Mouse (Mus musculus): ENCODE data around the gene Wnk2. TPM values are rescaled to one million over a fixed set of nuclear protein-coding genes. Genes with fewer than 3 reads are reported as not detected.

Gene Wnk2
- total RNA-seq (2017) = not detected in 3 replicates

DNA sequence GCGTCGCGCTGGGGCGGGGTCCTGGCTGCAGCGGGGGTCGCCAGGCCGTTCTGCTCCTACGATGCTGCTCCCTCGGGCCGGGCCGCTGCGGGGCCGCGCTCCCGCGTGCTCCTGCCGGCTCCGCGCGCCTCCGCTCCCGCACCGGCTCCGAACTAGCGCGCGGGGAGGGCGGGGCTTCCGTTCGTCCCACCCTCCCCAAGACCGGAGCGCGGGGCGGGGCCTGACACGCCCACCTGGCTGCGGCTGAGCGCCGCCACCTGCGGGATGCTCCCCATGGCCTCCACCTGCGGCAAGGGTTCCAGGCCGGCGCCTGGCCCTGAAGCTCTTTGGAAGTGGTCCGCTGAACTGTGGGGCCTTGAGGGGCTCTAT lies at the start of gene Wnk2:
Wnk2 (minus strand) TSS at position 157 of the 369 bp plus-strand sequence.
- no peak for ATAC-seq (replicated peaks; ENCODE audit: insufficient number of reproducible peaks, low FRiP score, low TSS enrichment, poor library complexity, severe bottlenecking)

- ATAC-seq (replicated peaks; ENCODE audit: insufficient number of reproducible peaks, low FRiP score, low TSS enrichment, poor library complexity, severe bottlenecking) = peak; percentile 55
Observed at GRCm38 (mm10) chr13:49196766-49197165, 49.0 kb upstream of the Wnk2 start.

DNA sequence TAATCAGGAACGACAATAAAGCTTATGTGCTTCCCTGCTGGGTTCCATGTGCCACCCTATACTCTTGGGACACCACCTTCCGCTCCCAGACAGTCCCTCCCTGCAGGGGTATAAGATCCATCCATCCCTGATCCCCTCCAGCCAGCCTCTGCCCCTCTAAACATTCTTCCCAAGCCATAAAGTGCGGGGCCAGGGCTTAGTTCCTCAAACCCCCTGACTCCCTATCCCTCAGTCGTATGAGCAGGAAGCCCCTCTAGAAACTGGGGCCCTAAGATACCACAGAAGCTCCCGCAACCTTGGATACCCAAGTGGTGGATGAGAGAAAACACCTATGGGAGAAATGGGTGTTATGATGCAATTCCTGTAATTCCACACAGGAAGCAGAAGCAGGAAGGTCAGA lies 48.4 kb upstream of the Wnk2 start:
- ATAC-seq (replicated peaks; ENCODE audit: insufficient number of reproducible peaks, low FRiP score, low TSS enrichment, poor library complexity, severe bottlenecking) = no peak

DNA sequence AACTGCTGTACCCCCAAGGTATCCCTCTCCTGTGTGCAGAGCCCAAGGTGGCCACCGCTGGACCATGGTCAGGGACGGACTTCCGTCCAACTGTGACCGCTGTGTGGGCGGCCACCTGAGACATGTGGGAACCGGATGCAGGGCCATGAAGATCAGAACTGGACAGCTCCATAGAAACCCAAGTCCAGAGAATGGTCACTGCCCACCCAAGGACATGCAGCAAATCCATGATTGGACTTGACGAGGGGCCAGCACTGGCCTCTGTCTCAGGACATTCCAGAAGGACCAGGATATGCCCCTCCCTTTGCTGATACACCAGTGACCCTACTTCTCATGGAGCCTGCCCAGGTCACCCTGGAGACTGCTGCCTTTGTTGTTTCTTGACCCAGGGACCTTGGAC lies 47.8 kb upstream of the Wnk2 start:
- ATAC-seq (replicated peaks; ENCODE audit: insufficient number of reproducible peaks, low FRiP score, low TSS enrichment, poor library complexity, severe bottlenecking) = no peak

DNA sequence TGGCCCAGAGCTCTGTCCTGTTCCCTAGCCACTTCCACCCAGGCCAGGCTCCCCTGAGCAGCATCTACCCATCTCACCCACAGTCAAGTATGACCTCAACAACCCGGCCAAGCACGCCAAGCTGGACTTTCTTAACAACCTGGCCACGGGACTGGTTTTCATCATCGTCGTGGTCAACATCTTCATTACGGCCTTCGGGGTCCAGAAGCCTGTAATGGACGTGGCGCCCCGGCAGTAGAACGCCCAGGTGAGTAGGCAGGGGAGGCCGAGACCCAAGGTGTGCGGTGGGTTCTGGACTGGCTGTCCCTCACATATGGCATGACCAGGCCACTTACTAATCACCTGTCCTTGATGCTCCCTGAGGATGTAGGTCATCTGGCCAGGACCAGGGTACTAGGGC lies 47.0 kb upstream of the Wnk2 start:
- ATAC-seq (replicated peaks; ENCODE audit: insufficient number of reproducible peaks, low FRiP score, low TSS enrichment, poor library complexity, severe bottlenecking) = no peak

DNA sequence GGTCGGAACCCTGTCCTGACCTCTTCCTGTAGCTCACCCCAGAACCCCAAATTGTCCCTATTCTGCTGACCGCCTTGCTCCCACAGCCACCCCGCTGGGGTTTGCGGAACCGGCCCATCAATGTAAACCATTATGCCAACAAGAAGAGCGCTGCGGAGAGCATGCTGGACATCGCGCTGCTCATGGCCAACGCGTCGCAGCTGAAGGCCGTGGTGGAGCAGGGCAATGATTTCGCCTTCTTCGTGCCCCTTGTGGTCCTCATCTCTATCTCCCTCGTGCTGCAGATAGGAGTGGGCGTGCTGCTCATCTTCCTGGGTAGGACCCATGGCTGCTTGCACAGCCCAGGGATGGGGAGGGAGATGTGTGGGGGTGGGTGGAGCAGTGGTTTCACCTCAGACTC lies 45.8 kb upstream of the Wnk2 start:
- no peak for ATAC-seq (replicated peaks; ENCODE audit: insufficient number of reproducible peaks, low FRiP score, low TSS enrichment, poor library complexity, severe bottlenecking)

GRCm38 (mm10) chr13:49192156-49192855 lies 44.5 kb upstream of the Wnk2 start:
- ATAC-seq (replicated peaks; ENCODE audit: insufficient number of reproducible peaks, low FRiP score, low TSS enrichment, poor library complexity, severe bottlenecking) = no peak

- ATAC-seq (replicated peaks; ENCODE audit: insufficient number of reproducible peaks, low FRiP score, low TSS enrichment, poor library complexity, severe bottlenecking) = no peak
Observed at GRCm38 (mm10) chr13:49191673-49192035, 43.8 kb upstream of the Wnk2 start.

GRCm38 (mm10) chr13:49190876-49191672 lies 43.3 kb upstream of the Wnk2 start:
- no peak for ATAC-seq (replicated peaks; ENCODE audit: insufficient number of reproducible peaks, low FRiP score, low TSS enrichment, poor library complexity, severe bottlenecking)

DNA sequence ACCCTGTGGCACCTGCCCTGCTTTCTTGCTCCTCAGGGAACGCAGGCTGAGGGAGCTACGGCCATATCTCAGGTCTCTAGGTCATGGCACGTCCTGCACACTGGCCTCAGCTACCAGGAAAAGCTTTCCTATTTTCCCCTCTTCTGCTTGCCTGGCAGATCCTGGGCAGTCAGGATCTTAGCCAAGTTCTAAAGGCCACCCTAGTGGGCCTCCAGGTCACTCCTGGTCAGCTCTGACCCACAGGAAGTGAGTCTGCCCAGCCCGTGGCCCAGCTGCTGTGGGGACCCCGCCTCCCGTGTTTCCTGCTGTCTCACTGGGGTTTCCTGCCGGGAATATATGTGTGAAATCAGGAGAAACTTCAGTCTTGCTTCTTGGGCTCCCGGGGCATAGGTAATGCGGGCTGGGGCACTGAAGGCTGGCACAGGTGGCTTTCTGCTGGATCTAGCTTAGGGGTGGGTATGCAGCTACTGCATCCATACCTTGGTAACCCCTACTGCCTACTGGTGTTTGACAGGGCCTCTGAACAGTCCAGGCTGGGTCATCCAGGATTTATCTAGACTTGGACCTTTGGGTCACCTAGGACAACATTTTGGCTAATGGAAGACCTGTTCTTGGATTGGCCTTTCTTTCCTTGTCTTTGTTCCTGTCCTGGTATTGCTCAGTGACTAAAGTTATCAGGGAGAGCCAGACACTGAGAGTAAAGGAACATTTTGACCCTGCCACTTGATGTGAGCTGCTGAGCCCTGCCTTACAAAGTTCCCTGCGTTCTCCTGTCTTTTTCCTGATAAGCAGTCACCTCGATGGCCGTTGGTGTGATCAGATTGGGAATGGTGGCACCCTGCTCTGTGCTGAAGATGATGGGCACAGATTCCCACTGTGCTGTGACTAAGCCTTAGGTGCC lies 42.4 kb upstream of the Wnk2 start:
- no peak for ATAC-seq (replicated peaks; ENCODE audit: insufficient number of reproducible peaks, low FRiP score, low TSS enrichment, poor library complexity, severe bottlenecking)

DNA sequence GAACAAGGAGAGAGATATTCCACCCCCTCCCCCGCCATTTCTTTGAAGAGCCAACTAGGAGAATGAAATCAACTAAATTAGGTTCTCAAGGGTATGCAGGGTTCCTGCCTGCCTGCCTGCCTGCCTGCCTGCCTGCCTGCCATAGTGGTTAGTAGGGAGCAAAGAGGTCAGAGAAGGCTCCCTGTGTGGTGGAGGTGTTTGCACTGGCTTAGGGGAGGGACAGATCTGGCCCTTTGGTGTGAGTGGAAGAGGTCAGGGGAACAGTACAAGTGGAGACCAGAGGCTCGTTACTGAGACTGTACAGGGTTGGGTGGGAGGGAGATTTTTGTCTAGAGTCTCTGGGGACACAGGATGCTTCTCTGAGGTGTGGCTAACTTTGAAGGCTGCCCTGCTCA lies 41.1 kb upstream of the Wnk2 start:
- ATAC-seq (replicated peaks; ENCODE audit: insufficient number of reproducible peaks, low FRiP score, low TSS enrichment, poor library complexity, severe bottlenecking) = no peak

GRCm38 (mm10) chr13:49188219-49188965 lies 40.6 kb upstream of the Wnk2 start:
- no peak for ATAC-seq (replicated peaks; ENCODE audit: insufficient number of reproducible peaks, low FRiP score, low TSS enrichment, poor library complexity, severe bottlenecking)

DNA sequence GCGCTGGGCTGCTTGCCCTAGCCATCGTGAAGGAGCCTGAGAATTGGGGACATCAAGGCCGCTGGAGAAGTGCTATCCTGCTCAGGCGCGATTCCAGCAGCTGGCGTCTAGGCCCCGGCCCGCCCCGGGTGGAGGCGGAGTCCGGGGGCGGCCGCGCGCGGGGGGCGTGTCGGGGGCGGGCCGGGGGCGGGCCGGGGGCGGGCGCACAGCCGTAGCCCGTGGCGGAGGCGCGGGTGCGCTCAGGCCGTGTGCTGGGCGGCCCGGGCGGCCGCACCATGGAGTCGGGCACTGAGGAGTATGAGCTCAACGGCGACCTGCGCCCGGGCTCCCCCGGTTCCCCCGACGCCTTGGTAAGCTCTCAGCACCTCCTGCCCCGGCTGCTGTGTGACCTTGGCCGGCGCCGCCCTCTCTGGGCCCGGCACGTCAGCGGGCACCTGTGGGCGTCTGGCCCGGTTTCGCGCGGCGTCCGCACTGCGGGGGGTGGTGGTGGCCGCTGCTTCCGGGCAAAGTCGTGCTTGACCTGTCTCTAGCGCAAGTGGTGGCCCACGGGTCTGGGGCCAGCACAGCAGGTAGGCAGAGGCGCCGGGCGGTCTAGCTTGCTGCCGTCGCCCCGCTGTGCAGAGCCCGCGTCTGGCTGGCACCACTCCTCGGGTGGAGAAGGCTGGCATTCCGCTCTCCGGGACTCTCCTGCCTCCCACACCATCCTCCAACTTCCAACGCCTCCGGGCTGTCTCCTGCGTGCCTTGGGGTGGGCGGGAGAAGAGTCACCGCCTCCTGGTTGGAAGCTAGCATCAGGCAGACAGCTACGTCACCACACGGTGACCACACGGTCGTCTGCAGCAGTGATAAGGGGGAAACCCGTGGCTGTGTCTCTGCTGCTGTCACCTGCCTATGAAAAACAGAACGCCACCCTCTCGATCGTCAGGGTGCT lies 39.7 kb upstream of the Wnk2 start, which contains the start of gene Ninj1:
Ninj1 (plus strand) TSS at position 198 of the 931 bp plus-strand sequence.
- peak; percentile 77 for ATAC-seq (replicated peaks; ENCODE audit: insufficient number of reproducible peaks, low FRiP score, low TSS enrichment, poor library complexity, severe bottlenecking)

DNA sequence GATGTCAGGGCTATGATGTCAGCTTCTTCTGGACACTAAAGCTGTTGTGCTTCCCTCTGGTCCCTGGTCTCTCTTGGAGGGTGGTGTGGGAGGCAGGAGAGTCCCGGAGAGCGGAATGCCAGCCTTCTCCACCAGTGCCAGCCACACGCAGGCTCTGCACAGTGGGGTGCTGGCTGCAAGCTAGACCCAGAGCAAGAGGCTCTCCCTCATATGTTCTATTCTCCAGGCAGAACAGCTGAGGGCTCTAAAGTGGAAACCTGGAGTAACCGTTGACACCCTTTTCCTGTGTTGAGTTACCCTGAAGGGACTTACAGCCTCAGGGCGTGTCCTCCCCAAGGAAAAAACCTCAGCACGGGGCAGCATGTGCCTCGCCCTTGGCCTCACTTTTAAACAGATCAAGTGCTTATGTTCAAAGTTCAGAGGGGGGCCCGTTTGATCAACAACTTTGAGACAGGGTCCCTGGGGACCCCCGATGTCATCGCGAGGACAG lies 39.0 kb upstream of the Wnk2 start:
- no peak for ATAC-seq (replicated peaks; ENCODE audit: insufficient number of reproducible peaks, low FRiP score, low TSS enrichment, poor library complexity, severe bottlenecking)

DNA sequence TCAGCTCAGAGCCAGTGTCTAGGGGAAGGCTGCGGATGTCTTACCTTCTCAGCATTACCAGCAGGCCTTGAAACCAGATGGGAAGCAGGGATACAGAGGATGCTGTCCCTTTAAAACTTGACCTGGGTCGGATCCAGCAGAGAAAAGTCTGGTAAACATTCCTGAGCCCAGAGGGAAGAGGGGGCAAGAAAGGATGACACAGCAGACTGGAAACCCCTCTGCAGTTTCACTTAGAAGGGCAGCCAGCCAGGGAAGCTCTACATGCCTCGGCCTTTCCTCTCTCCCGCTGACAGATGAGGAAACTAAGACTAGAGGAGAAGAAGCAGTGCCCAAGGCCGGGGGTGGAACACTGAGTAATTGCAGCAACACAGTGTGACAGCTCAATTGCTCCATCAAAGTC lies 35.8 kb upstream of the Wnk2 start:
- no peak for ATAC-seq (replicated peaks; ENCODE audit: insufficient number of reproducible peaks, low FRiP score, low TSS enrichment, poor library complexity, severe bottlenecking)

DNA sequence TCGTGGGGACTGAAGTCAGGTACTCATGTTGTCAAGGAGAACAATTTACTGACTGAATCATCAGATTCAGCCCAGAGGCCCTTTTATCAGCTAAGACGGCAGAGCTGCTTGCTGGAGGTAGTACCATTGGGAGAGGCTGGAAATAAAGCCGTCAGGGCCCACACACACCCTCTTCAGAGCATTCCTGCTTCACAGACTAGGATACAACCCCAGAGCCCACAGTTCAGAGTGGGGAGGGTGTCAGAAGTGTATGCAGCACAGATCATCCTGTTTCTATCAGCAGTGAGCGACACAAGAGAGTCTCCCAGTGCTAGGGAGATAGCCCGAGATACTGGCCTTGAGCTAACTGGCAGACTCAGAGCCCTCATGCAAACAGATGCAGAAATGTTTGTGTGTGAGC lies 35.3 kb upstream of the Wnk2 start:
- no peak for ATAC-seq (replicated peaks; ENCODE audit: insufficient number of reproducible peaks, low FRiP score, low TSS enrichment, poor library complexity, severe bottlenecking)

DNA sequence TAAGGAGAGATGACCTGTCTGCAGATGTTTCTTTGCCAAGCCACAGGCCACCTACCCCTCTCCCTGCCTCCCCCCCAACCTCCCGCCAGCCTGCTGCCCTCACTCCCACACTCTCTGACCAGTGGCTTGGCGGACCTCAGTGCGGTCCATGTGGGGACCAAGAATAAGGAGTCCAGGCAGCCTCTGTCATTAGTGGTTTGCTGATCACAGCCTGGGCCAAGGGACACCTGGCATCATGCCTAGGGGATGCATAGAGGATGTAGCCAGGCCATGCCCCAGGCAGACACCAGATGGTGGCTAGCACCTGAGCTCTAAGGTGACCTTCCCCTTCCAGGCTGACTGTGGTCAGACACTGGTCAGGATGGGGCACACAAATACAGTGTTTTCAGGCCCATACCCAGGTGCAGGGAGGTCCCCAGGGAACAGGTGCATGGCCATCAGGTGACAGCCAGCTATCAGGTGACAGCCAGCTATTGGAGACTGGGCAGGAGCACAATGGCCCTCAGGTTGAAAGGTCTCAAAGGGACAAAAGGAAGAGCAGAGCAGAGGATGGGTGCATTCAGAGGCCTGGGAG lies 33.7 kb upstream of the Wnk2 start:
- no peak for ATAC-seq (replicated peaks; ENCODE audit: insufficient number of reproducible peaks, low FRiP score, low TSS enrichment, poor library complexity, severe bottlenecking)
